Mouse (Mus musculus) left cerebral cortex, postnatal 14 days (tissue): ENCODE measurements at regions not wholly inside any gene's neighbourhood (a gene's known extent, or its start where the extent isn't known, plus 50 kb on each side); places are given as distances from the start of the nearest gene placed in this dataset.
A peak's percentile ranks its signal among the peaks of the same experiment; 100 is the strongest.
"Not testable (repeated sequence)": the region's sequence is repeated elsewhere in the genome, so short reads cannot be mapped to it uniquely, and the experiment has no call there.

ENCODE experiments used
- DNase-seq, 2 experiments: peaks; one replicate each; pipeline ENCODE4 v3.0.0; 2021 to 2022; ENCODE audit warnings: low spot score in 2 of 2, mixed read lengths in 1 of 2
- intact Hi-C: fragments of 180-260 bp; cut with DNase I; formaldehyde crosslinking; loops from one replicate; pipeline ENCODE4 v1.15.1; 2025

DNA sequence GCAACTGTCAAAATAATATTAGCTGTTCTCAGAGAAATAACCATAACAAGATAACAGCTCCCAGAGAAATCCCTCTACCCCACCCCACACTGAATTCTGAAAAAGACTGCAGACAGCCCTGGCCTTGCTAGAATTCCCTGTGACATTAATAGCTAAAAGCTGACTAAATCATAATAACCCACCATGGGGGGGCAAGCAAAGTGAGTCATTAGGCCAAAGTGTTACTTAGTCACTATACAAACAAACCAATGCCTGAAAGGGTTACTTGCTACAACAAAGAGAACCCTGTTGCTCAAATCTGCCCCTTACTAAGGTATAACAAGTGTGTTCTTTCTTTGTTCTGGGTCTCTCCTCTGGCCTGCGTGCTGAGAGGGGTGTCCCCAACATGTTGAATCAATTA, 609.1 kb upstream of the Ppp6c start:
- intact Hi-C loops, result no loop called here
- no peak for DNase-seq

DNA sequence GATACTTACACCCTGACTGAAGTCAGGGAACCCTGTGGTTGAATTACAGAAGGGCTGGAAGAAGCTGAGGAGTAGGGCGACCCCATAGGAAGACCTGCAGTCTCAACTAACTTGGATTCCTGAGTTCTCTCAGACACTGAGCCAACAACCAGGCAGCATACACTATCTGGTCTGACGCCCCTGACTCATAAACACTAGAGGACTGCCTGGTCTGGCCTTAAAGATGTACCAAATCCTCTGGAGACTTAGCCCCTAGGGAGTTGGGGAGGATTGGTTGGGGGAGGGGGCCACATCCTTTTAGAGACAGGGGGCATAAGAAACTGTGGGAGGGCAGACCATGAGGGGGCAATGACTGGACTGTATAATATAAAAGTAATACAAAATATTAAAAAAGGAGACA, 597.6 kb upstream of the Ppp6c start:
- intact Hi-C loops, result no loop called here
- no peak for DNase-seq

DNA sequence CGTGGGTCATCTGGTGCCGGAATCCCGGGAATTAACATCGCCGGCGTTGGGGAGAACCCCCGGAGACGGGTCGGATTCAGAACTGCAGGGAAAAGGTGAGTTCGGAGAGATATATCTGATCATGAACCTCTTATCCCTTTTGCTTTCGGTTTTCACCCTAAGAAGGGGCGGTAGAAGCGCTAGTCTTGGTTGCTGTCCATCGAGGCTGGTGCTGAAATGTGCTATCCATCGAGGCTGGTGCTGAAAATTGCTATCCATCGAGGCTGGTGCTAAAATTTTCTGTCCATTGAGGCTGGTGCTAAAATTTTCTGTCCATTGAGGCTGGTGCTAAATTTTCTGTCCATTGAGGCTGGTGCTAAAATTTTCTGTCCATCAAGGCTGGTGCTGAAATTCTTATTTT, 580.4 kb upstream of the Ppp6c start:
- intact Hi-C loops, result not testable (repeated sequence)
- DNase-seq, result peak in 1 of 2 experiments; percentile 3
